Mouse (Mus musculus) heart, embryonic 16.5 days (tissue): ENCODE measurements around the gene Thrsp. TPM values are rescaled to one million over a fixed set of nuclear protein-coding genes. Genes with fewer than 3 reads are reported as not detected.
"Not testable (repeated sequence)": the region's sequence is repeated elsewhere in the genome, so short reads cannot be mapped to it uniquely, and the experiment has no call there.

Source experiments
- ATAC-seq: fragments of 200-750 bp; cut with Nextera tagmentation; replicated peaks from 2 replicates; pipeline ENCODE4 v1.8.0; 2017; ENCODE audit warnings: moderate number of reproducible peaks; ENCODE audit not compliant: insufficient read depth, low FRiP score; ENCODE audit errors: extremely low read depth
- H3K27ac ChIP-seq: fragments of 300-500 bp; sonication (generic); 2 replicates; pipeline ENCODE4 v1.5.1; 2014; ENCODE audit warnings: mild to moderate bottlenecking, low read length, control low read depth, moderate library complexity
- H3K27me3 ChIP-seq: fragments of 300-500 bp; sonication (generic); 2 replicates; pipeline ENCODE4 v1.6.1; 2014; ENCODE audit warnings: low read length, mixed read lengths; ENCODE audit not compliant: control insufficient read depth, insufficient read depth
- H3K36me3 ChIP-seq: fragments of 300-500 bp; sonication (generic); 2 replicates; pipeline ENCODE4 v1.6.1; 2014; ENCODE audit not compliant: control insufficient read depth, insufficient read depth
- H3K4me1 ChIP-seq: fragments of 300-500 bp; sonication (generic); 2 replicates; pipeline ENCODE4 v1.6.1; 2014; ENCODE audit warnings: low read length, mixed read lengths; ENCODE audit not compliant: control insufficient read depth, insufficient read depth
- H3K4me2 ChIP-seq: fragments of 300-500 bp; sonication (generic); 2 replicates; pipeline ENCODE4 v1.6.1; 2014; ENCODE audit warnings: low read depth, mild to moderate bottlenecking, control low read depth, low read length
- H3K4me3 ChIP-seq: fragments of 300-500 bp; sonication (generic); 2 replicates; pipeline ENCODE4 v1.5.1; 2014; ENCODE audit warnings: mild to moderate bottlenecking, control low read depth, low read length
- H3K9ac ChIP-seq: fragments of 300-500 bp; sonication (generic); 2 replicates; pipeline ENCODE4 v1.6.1; 2014; ENCODE audit warnings: low read length, control low read depth
- H3K9me3 ChIP-seq: fragments of 300-500 bp; sonication (generic); replicated peaks from 2 replicates; pipeline ENCODE4 v1.6.1; 2016; ENCODE audit warnings: low read length; ENCODE audit not compliant: control insufficient read depth
- WGBS: fragments of 180-500 bp; shearing (Covaris S2); extraction: QIAGEN DNeasy Blood & Tissue Kit; methylation state at CpG from one replicate; pipeline ENCODE4 v1.1.7; 2014; 5-methylcytosine and 5-hydroxymethylcytosine counted together
- polyA plus RNA-seq: library from polyadenylated mRNA; unstranded; fragments of >200 nt; fragmentation: Nextera tagmentation; extraction: Ambion mirVana; gene quantifications from 2 replicates; pipeline ENCODE4 v1.2.1, GENCODE M21; 2015

The Thrsp gene
- polyA plus RNA-seq, 1 experiment from 2014 or later: 2.0 TPM

GRCm38 (mm10) chr7:97438986-97439385, 21.5 kb upstream of the Thrsp start:
- H3K4me1 ChIP-seq: no peaks in the 10 kb centered on the region
- H3K4me2 ChIP-seq: no peak overlapping the region
- H3K9me3 ChIP-seq: peaks cover 3% of the 10 kb centered on the region
- H3K4me3 ChIP-seq: no peak overlapping the region
- H3K27ac ChIP-seq: no peak overlapping the region
- H3K36me3 ChIP-seq: no peaks in the 10 kb centered on the region
- ATAC-seq: no peak
- H3K9ac ChIP-seq: no peak overlapping the region
- H3K27me3 ChIP-seq: no peaks in the 10 kb centered on the region

DNA sequence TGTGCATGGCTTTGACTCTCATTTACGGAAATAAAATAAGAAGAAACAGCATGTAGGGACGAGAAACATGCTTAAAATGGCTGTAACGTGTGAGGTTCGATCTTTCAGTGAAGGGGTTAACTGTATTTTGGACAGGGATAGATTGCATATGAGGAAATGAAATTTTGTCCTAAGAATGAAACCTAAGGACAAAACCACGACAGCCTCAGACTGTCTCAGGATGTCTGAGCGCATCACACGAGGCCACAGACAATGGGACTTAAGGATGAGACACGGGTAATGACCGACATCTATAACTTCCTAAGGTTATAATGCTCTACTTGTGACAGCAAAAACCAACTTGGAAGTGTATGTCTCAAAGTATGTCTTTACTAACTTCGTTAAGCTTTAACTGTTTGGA, 17.0 kb upstream of the Thrsp start:
- no peaks in the 10 kb centered on the region for H3K36me3 ChIP-seq
- no peak overlapping the region for H3K4me2 ChIP-seq
- no peaks in the 10 kb centered on the region for H3K9me3 ChIP-seq
- H3K4me1 ChIP-seq: peaks cover 5% of the 10 kb centered on the region; the same call in 1 of the 2 replicates
- H3K27ac ChIP-seq: no peak overlapping the region
- H3K27me3 ChIP-seq: no peaks in the 10 kb centered on the region
- ATAC-seq: no peak
- no peak overlapping the region for H3K4me3 ChIP-seq
- no peak overlapping the region for H3K9ac ChIP-seq
- WGBS: 77% methylated on average over 10 of the region's 10 CpGs

- not testable (repeated sequence) for ATAC-seq, H3K9ac ChIP-seq, H3K4me3 ChIP-seq, H3K4me2 ChIP-seq, H3K27ac ChIP-seq, H3K27me3 ChIP-seq, H3K36me3 ChIP-seq, H3K4me1 ChIP-seq, H3K9me3 ChIP-seq
- WGBS: 40% methylated on average over 3 of the region's 3 CpGs
These were observed 16.0 kb upstream of the Thrsp start for GRCm38 (mm10) chr7:97433517-97433916.

- H3K4me1 ChIP-seq: peaks cover 7% of the 10 kb centered on the region; the same call in 1 of the 2 replicates
- 3% methylated on average over 5 of the region's 5 CpGs for whole genome bisulfite sequencing
- ATAC-seq: no peak
- peak overlapping the region; percentile 29; the same call in 1 of the 2 replicates for H3K9ac ChIP-seq
- no peaks in the 10 kb centered on the region for H3K9me3 ChIP-seq
- no peaks in the 10 kb centered on the region for H3K36me3 ChIP-seq
- no peak overlapping the region for H3K27ac ChIP-seq
- H3K4me2 ChIP-seq: no peak overlapping the region
- H3K27me3 ChIP-seq: no peaks in the 10 kb centered on the region
- no peak overlapping the region for H3K4me3 ChIP-seq
These were observed 12.2 kb upstream of the Thrsp start for GRCm38 (mm10) chr7:97429705-97430104.

DNA sequence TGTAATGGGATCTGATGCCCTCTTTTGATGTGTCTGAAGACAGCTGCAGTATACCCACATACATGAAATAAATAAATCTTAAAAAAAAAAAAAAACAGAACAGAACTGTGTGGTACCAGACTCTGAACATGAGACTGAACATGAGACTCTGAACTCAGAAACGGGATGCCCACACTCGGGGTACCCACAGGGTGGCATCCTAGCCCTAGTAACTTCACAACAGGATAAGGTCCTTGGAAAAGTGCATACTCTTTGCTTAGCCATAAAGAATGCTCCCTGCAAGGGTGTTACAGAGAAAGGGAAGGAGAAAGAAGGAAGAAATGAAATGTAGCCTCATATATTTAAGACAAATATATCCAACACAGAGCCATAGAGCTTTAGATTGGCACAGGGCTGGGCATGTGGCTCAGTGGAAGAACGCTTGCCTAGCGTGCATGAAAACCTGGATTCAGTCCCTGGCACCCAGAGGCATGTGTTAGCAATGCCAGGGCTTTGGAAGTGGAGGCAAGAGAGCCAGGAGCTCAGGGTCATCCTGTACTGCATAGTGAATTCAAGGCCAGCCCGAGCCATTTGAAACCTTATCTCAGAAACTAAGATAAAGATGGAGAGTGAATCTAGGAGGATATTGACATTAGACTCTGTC, 10.4 kb upstream of the Thrsp start:
- Histone ChIP-seq H3K27ac (no peak overlapping the region), H3K36me3 (no peaks in the 10 kb centered on the region), H3K4me1 (peaks cover 7% of the 10 kb centered on the region; the same call in 1 of the 2 replicates), H3K9ac (no peak overlapping the region), H3K4me2 (no peak overlapping the region), H3K4me3 (no peak overlapping the region), H3K27me3 (no peaks in the 10 kb centered on the region), H3K9me3 (no peaks in the 10 kb centered on the region)
- WGBS: 65% methylated on average over 5 of the region's 5 CpGs
- no peak for ATAC-seq

DNA sequence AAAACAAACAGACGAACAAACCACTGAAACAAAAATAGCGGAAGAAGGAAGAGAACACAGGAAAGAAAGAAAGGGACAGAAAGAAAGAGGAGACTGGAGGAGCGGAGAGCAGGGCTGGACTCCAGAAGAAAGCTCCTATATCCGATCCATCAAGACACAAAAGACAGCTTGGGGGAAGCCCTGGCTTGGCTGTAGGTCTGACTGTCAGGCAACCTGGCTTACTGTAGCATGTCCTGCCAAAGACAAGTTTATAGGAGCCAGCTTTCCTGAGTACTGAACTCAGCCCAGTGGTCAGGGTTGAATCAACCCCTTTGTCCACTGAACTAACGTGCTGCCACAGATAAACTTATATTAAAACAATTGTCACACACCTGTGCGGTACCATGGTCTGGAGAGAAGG, 9.8 kb upstream of the Thrsp start:
- WGBS: 79% methylated on average over 6 of the region's 6 CpGs
- no peaks in the 10 kb centered on the region for H3K9me3 ChIP-seq
- no peak overlapping the region for H3K27ac ChIP-seq
- no peaks in the 10 kb centered on the region for H3K27me3 ChIP-seq
- no peak overlapping the region for H3K9ac ChIP-seq
- H3K36me3 ChIP-seq: no peaks in the 10 kb centered on the region
- no peak overlapping the region for H3K4me2 ChIP-seq
- peaks cover 7% of the 10 kb centered on the region; the same call in 1 of the 2 replicates for H3K4me1 ChIP-seq
- no peak overlapping the region for H3K4me3 ChIP-seq
- no peak for ATAC-seq

DNA sequence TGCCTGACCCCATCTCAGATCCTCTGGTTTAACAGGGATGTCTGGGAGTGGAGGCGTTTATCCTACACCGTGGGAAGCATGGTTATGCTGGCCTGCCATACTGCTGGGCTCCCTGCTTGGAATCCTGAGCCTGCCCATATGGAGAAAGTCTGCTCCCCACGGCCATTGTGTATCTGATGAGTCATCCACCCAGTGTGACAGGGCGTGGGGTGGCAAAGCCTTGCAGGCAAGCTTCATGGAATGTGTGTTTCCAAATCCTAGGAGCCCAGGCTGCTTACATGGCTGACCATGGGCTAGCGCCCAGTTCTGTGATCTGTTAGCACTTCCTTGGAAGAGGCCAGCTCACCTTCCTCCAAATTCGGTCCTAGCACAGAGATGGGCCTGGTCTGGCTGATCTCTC, 9.0 kb upstream of the Thrsp start:
- H3K36me3 ChIP-seq: no peaks in the 10 kb centered on the region
- ATAC-seq: no peak
- H3K4me3 ChIP-seq: no peak overlapping the region
- peaks cover 7% of the 10 kb centered on the region; the same call in 1 of the 2 replicates for H3K4me1 ChIP-seq
- H3K9me3 ChIP-seq: no peaks in the 10 kb centered on the region
- no peak overlapping the region for H3K4me2 ChIP-seq
- H3K27me3 ChIP-seq: no peaks in the 10 kb centered on the region
- WGBS: 59% methylated on average over 6 of the region's 6 CpGs
- H3K9ac ChIP-seq: no peak overlapping the region
- H3K27ac ChIP-seq: no peak overlapping the region

GRCm38 (mm10) chr7:97424621-97425245, 7.2 kb upstream of the Thrsp start:
- Histone ChIP-seq H3K4me3 (no peak overlapping the region), H3K9ac (0 out of 2 replicates have a peak overlapping the region, but pooled peaks have one; percentile 30), H3K9me3 (no peaks in the 10 kb centered on the region), H3K27me3 (no peaks in the 10 kb centered on the region), H3K36me3 (no peaks in the 10 kb centered on the region), H3K4me2 (no peak overlapping the region), H3K27ac (no peak overlapping the region), H3K4me1 (peaks cover 6% of the 10 kb centered on the region; the same call in 1 of the 2 replicates)
- WGBS: 8% methylated on average over 12 of the region's 12 CpGs
- ATAC-seq: peak; percentile 76

- 46% methylated on average over 5 of the region's 5 CpGs for WGBS
- H3K4me1 ChIP-seq: peaks cover 5% of the 10 kb centered on the region; the same call in 1 of the 2 replicates
- H3K9ac ChIP-seq: no peak overlapping the region
- no peak overlapping the region for H3K4me2 ChIP-seq
- no peaks in the 10 kb centered on the region for H3K36me3 ChIP-seq
- no peak overlapping the region for H3K4me3 ChIP-seq
- H3K27me3 ChIP-seq: no peaks in the 10 kb centered on the region
- no peak for ATAC-seq
- H3K9me3 ChIP-seq: no peaks in the 10 kb centered on the region
- no peak overlapping the region for H3K27ac ChIP-seq
These were observed 6.2 kb upstream of the Thrsp start for GRCm38 (mm10) chr7:97423754-97424153.
